Mouse (Mus musculus): ENCODE measurements at regions not wholly inside any gene's neighbourhood (a gene's known extent, or its start where the extent isn't known, plus 50 kb on each side); places are given as distances from the start of the nearest gene placed in this dataset.

DNA sequence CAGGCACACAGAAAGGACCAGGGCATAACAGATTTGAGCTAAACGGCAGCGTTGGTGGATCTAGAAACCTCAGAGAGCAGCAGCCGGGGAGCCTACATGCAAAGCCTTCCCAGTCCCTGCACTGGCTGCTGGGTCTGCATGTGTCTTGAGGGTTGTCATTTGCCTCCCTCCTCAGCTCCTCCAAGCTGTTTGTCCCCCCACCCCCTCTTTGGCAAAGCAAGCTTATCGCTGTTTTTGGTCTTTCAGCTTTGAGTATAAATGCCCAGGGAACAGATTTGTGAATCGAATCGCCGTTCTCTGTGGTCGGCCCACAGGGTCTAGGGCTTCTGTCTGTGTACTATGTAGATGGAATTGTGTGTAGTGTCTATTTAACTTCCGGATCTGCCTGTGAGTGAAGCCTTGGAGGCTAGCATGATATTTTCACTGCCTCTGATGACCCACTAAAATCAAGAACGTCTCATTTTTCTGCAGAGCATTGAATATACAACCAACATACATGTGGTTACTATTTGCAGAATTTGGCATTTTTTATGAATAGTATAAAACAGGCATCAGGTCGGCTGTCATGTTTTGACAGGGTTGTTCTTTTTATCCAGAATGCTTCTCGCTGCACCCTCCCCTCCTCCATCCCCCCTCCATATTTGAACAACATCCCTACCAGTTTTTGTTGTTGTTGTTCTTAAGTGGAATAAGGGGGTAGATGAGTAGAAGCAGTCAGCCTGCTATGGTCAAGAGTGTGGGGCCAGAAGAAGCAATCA lies 121.3 kb upstream of the Gm10295 start:
- 84% methylated on average over 12 of the region's 12 CpGs for WGBS
- Histone ChIP-seq H3K36me3 (no peaks in the 10 kb centered on the region), H3K27ac (no peak overlapping the region), H3K9me3 (no peaks in the 10 kb centered on the region; the same call in 1 of the 2 replicates), H3K4me2 (replicated peaks) (no peak overlapping the region), H3K27me3 (no peaks in the 10 kb centered on the region), H3K9ac (replicated peaks) (no peak overlapping the region), H3K4me3 (replicated peaks) (no peak overlapping the region), H3K4me1 (replicated peaks) (0 out of 2 replicates have a peak, but pooled peaks cover 4% of the 10 kb centered on the region)
- ATAC-seq, result no peak

DNA sequence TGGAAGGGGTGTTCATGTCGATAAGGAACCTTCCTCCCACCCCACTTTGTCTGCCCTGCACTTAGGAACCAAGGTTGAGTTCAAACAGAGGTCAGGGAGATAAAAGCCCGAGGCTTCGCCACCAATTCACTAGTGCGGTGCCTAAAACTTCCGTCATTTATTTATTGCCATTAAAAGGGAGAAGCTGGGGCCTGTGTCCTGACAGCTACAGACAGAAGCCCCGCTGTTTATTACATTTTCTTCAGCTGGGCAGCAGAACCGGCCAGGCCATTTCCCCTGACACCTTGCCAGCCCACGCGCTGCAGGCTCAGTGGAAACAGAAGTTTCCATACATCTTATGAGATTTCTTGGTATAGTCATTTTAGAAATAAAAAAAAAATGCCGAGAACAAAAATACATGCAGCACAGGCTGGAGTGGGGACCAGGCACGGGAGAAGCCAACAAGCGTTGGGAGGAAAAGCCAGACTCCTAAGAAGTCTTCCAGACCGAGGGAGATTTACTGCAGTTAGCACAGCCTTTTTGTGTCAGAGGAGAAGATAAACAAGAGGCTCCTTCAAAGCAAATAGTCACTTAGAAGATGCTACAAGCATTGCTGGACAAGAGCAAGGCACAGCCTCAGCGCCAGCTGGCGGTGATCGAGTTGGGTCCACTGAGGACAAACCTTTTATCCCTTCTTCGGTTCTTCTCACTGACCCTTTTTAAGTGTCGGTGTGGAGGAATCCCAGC lies 120.5 kb upstream of the Gm10295 start:
- Histone ChIP-seq H3K9me3 (no peaks in the 10 kb centered on the region; the same call in 1 of the 2 replicates), H3K9ac (replicated peaks) (no peak overlapping the region), H3K36me3 (no peaks in the 10 kb centered on the region), H3K27me3 (no peaks in the 10 kb centered on the region), H3K4me2 (replicated peaks) (no peak overlapping the region), H3K27ac (no peak overlapping the region), H3K4me3 (replicated peaks) (no peak overlapping the region), H3K4me1 (replicated peaks) (0 out of 2 replicates have a peak, but pooled peaks cover 4% of the 10 kb centered on the region)
- no peak for ATAC-seq
- 64% methylated on average over 18 of the region's 18 CpGs for WGBS

DNA sequence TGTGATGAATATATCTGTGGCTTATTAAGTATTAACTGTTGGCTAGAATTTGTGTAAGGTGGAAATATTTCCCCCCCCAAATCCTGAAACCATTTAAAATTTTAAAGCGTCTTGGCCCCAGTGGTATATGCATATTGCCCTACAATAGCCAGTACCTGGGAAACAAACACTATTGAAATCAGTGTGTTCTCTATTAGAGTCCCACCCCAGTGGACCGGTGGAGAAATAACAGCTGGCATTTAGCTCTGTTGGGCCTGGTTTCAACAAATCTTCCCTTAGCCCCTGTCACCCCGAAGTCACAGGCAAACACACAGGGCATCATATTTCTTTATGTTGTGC lies 120.0 kb upstream of the Gm10295 start:
- ATAC-seq, result no peak

DNA sequence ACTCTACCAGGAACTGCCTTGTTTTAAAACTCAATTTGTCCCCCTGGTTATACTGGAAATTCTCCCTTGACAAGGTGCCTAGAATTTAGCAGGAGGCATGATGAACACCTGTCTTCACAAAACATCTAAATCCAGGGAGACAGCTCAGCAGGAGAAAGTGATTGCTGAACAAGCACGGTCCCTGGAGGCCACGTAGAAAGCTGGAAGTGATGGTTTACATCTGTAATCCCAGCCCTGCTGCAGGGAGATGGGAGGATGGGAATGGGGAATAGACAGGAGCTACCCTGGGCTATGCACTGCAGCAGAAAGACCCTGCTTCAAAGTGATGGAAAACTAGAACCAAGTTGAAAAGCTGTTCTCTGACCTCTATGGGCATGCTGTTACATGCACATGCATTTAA lies 119.1 kb upstream of the Gm10295 start:
- 65% methylated on average over 2 of the region's 2 CpGs for WGBS
- ATAC-seq, result no peak
- no peaks in the 10 kb centered on the region for H3K27me3 ChIP-seq
- H3K36me3 ChIP-seq, result no peaks in the 10 kb centered on the region
- no peak overlapping the region for H3K9ac ChIP-seq (replicated peaks)
- H3K4me1 ChIP-seq (replicated peaks), result 0 out of 2 replicates have a peak, but pooled peaks cover 4% of the 10 kb centered on the region
- no peaks in the 10 kb centered on the region for H3K9me3 ChIP-seq
- no peak overlapping the region for H3K4me3 ChIP-seq (replicated peaks)
- H3K27ac ChIP-seq, result no peak overlapping the region
- H3K4me2 ChIP-seq (replicated peaks), result no peak overlapping the region

More for the DNA sequence above, 120.0 kb upstream of the Gm10295 start:
- no peaks in the 10 kb centered on the region for H3K9me3 ChIP-seq
- H3K27ac ChIP-seq, result no peak overlapping the region
- no peaks in the 10 kb centered on the region for H3K36me3 ChIP-seq
- no peak overlapping the region for H3K9ac ChIP-seq (replicated peaks)
- H3K4me3 ChIP-seq (replicated peaks), result no peak overlapping the region
- H3K4me1 ChIP-seq (replicated peaks), result 0 out of 2 replicates have a peak, but pooled peaks cover 4% of the 10 kb centered on the region
- no peak overlapping the region for H3K4me2 ChIP-seq (replicated peaks)
- WGBS, result 81% methylated on average over 3 of the region's 3 CpGs
- H3K27me3 ChIP-seq, result no peaks in the 10 kb centered on the region

DNA sequence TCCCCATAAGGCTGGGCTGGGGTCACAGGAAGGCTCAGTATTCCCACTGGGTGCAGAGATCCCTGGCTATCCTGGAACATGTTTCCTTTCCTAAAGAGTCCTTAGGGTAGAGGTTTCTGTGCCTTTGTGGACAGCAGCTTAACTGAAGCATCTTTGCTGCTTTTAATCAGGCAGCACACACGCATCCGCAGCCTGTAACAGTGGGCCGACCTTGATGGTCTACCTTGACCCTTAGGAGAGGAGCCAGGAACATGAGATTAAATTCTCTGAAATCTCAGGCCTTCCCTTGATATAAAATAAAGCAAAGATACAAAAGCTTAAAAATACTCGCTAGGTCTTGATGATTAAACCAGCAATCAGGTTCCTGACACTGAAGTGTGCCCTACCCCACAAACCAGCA lies 118.7 kb upstream of the Gm10295 start:
- Histone ChIP-seq H3K9me3 (no peaks in the 10 kb centered on the region), H3K4me3 (replicated peaks) (no peak overlapping the region)
- no peak for ATAC-seq

DNA sequence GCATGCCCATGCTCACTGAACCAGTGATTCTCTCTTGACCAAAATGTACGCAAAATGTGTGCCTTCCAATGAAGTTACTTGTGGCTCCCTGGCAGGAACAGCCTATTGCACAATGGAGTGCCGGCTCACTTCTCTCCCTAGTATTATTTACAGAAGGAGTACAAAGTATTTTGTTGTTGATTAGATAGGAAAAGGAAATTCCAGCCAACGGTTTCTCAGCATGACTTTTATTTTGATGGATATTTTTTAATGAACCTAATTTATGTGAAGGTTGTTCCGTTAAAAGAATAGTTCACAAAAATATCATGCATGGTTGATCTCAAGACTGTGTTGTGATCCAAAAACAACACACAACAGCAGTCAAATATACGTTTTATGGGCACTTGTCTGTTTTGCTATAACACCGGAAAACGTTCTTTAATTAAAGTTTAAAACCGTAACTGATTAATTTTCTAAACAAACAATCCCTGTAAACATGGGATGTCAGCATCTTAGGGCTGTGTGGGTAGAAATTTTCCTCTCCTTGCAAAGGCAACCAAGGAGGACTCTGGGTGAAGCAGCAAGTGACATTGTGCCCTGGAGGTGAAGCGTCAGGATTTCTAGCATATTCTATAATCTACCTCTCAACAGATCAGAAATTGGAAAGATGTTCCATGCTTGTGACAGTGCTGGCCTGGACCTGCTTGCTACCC lies 116.3 kb upstream of the Gm10295 start:
- ATAC-seq, result no peak
- 0 out of 2 replicates have a peak, but pooled peaks cover 4% of the 10 kb centered on the region for H3K4me1 ChIP-seq (replicated peaks)
- H3K27me3 ChIP-seq, result no peaks in the 10 kb centered on the region
- whole genome bisulfite sequencing, result 82% methylated on average over 9 of the region's 9 CpGs
- no peak overlapping the region for H3K4me2 ChIP-seq (replicated peaks)
- H3K9me3 ChIP-seq, result no peaks in the 10 kb centered on the region
- H3K36me3 ChIP-seq, result no peaks in the 10 kb centered on the region
- no peak overlapping the region for H3K9ac ChIP-seq (replicated peaks)
- no peak overlapping the region for H3K27ac ChIP-seq
- no peak overlapping the region for H3K4me3 ChIP-seq (replicated peaks)

More for the DNA sequence above, 118.7 kb upstream of the Gm10295 start:
- WGBS, result 85% methylated on average over 4 of the region's 4 CpGs
- Histone ChIP-seq H3K9ac (replicated peaks) (no peak overlapping the region), H3K27me3 (no peaks in the 10 kb centered on the region), H3K36me3 (no peaks in the 10 kb centered on the region), H3K27ac (no peak overlapping the region), H3K4me1 (replicated peaks) (0 out of 2 replicates have a peak, but pooled peaks cover 4% of the 10 kb centered on the region), H3K4me2 (replicated peaks) (no peak overlapping the region)

DNA sequence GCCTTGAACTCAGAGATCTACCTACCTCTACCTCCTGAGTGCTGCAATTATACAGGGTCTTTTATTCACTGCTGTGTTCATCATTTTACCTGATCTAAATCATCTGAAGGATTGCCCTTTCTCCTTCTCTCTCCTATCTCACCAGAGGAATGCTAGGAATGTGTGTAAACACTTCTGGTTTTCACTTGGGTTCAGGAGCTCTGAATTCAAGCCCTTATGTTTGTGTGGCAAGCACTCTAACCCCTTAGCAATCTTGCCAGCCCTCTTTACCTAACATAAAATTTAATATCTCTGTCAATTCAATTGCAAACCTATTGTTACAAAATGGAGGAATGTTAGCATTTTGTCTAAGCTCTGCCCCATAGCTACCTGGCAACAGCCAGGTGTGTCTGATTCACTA lies 112.8 kb upstream of the Gm10295 start:
- no peak for ATAC-seq
- Histone ChIP-seq H3K4me1 (replicated peaks) (no peaks in the 10 kb centered on the region), H3K27me3 (no peaks in the 10 kb centered on the region), H3K4me2 (replicated peaks) (no peak overlapping the region), H3K27ac (no peak overlapping the region), H3K9me3 (no peaks in the 10 kb centered on the region), H3K36me3 (no peaks in the 10 kb centered on the region), H3K4me3 (replicated peaks) (no peak overlapping the region), H3K9ac (replicated peaks) (no peak overlapping the region)

DNA sequence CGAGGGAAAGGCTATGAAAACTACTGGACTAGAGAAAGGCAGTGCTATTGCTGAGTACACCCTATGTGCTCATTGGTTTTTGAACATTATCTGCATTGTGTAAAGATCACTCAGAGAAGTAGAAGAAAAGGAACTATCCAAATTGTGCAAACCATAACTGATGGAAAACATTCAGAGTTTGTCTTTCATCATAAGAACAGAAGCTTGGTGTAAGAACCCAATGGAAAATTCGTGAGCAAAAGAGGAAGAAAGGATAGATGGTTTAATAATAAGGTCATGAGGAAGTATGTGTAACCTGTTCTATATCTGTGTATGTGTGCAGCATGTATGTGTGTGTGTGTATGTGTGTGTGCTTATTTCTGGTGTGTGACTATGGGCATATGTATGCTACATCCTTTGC lies 112.3 kb upstream of the Gm10295 start:
- H3K4me2 ChIP-seq (replicated peaks), result no peak overlapping the region
- no peak overlapping the region for H3K4me3 ChIP-seq (replicated peaks)
- WGBS, result 77% methylated on average over 2 of the region's 2 CpGs
- no peak overlapping the region for H3K9ac ChIP-seq (replicated peaks)
- no peaks in the 10 kb centered on the region for H3K27me3 ChIP-seq
- H3K27ac ChIP-seq, result no peak overlapping the region
- no peak for ATAC-seq
- H3K36me3 ChIP-seq, result no peaks in the 10 kb centered on the region
- H3K9me3 ChIP-seq, result no peaks in the 10 kb centered on the region
- no peaks in the 10 kb centered on the region for H3K4me1 ChIP-seq (replicated peaks)

DNA sequence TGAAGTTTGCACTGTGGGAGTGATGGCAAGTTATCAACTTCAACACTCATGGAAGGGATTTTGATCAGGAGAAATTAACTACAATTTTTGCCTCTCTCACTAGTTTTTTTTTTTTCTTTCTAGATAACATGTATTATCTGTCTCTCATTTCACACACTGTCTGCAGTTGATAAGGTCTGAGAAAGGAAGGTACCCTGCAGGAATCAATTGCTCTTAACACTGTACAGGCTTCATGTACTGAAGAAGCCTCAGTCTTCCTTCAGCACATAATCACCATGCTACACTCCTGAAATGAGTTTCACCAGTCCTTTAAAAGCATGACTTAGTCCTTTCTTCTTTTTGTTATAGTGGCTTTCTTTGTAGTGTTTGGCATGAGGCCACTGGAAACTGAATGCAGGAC lies 108.5 kb upstream of the Gm10295 start:
- Histone ChIP-seq H3K4me1 (replicated peaks) (0 out of 2 replicates have a peak, but pooled peaks cover 3% of the 10 kb centered on the region), H3K27ac (no peak overlapping the region), H3K36me3 (no peaks in the 10 kb centered on the region), H3K9me3 (no peaks in the 10 kb centered on the region), H3K27me3 (no peaks in the 10 kb centered on the region), H3K4me2 (replicated peaks) (no peak overlapping the region), H3K4me3 (replicated peaks) (no peak overlapping the region), H3K9ac (replicated peaks) (no peak overlapping the region)
- no peak for ATAC-seq

DNA sequence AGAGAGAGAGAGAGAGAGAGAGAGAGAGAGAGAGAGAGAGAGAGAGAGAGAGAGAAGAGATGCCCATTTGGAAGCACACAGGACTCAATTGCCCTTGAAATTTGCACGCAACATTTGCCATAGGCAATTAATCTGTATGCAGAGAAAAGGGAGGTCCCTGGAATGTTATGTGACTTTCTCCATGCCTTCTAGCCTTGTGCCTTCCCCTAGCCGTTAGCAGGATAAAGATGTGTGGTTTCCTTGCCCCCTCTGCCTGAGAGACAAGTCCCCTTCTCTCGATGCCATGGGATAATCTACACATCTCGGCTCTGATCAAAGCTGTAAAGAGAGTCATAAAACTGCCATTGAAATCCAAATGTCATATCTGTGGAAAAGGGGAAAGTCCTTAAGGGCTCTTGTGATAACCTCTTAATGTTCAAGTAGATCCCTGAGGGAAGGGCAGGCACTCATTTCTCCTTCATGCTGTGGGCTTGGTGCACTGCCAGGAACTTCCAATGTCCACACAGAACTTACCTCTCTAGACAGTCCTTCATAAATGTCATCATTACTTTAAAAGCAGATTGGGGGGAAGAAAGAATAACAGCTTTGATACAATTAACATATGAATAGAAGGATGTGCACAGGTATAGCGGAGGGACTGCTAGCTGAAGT lies 106.9 kb upstream of the Gm10295 start:
- Histone ChIP-seq H3K9me3 (no peaks in the 10 kb centered on the region), H3K4me2 (replicated peaks) (no peak overlapping the region), H3K9ac (replicated peaks) (no peak overlapping the region), H3K4me3 (replicated peaks) (no peak overlapping the region), H3K36me3 (no peaks in the 10 kb centered on the region), H3K27ac (no peak overlapping the region), H3K27me3 (no peaks in the 10 kb centered on the region), H3K4me1 (replicated peaks) (0 out of 2 replicates have a peak, but pooled peaks cover 3% of the 10 kb centered on the region)
- no peak for ATAC-seq
- 79% methylated on average over 5 of the region's 5 CpGs for WGBS

DNA sequence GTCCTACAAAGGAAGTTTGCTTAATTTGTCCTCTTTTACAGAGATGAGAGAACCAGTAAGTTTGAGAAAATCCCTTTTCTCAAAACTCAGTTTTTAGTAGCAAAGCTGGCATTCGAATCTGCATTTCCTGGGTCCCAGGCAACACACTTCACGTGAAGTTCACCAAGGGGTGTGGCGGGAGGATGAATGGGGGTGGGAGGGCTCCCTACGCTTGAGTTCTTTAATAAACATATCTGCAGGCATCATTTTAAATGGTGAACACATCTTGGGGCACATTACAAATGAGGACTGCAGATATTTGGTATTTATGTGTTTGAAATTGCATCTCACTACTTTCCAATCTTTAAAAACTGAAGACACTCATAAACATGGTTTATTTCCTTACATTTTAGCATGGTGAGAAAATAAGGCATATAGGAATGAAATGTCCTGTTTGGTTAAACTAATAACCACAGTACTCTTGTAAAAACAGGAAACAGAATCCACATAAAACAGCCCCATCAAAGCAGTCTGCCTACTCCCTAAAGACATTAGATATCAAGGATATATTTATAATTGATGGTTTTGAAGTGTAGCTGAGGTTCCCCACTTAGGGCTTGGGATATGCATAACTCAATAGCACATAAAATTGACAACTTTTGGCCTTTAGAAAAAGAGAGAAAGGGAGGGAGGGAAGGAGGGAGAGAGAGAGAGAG lies 106.3 kb upstream of the Gm10295 start:
- H3K36me3 ChIP-seq, result no peaks in the 10 kb centered on the region
- H3K27ac ChIP-seq, result no peak overlapping the region
- ATAC-seq, result no peak
- H3K4me1 ChIP-seq (replicated peaks), result 0 out of 2 replicates have a peak, but pooled peaks cover 3% of the 10 kb centered on the region
- 89% methylated on average over 4 of the region's 4 CpGs for WGBS
- no peak overlapping the region for H3K4me2 ChIP-seq (replicated peaks)
- no peak overlapping the region for H3K9ac ChIP-seq (replicated peaks)
- no peaks in the 10 kb centered on the region for H3K9me3 ChIP-seq
- H3K4me3 ChIP-seq (replicated peaks), result no peak overlapping the region
- H3K27me3 ChIP-seq, result no peaks in the 10 kb centered on the region

Measured in midbrain, embryonic 13.5 days (tissue).